Mouse (Mus musculus) kidney, adult 2 months (tissue): ENCODE results near the gene Sox5. TPM values are rescaled to one million over a fixed set of nuclear protein-coding genes. Genes with fewer than 3 reads are reported as not detected.

Source experiments
- DNase-seq: peaks from one replicate; pipeline ENCODE4 v3.0.0; 2021
- H3K27ac ChIP-seq: fragments of 200-500 bp; 2 replicates; pipeline ENCODE4 v1.5.1; 2012; ENCODE audit warnings: low read depth, low read length, control low read depth, inconsistent platforms; ENCODE audit not compliant: insufficient read depth
- H3K27me3 ChIP-seq: fragments of 200-500 bp; replicated peaks from 2 replicates; pipeline ENCODE4 v1.6.1; 2012; ENCODE audit warnings: mild to moderate bottlenecking, moderate library complexity, low read length, inconsistent platforms; ENCODE audit not compliant: control insufficient read depth, insufficient read depth
- H3K36me3 ChIP-seq: fragments of 200-500 bp; 2 replicates; pipeline ENCODE4 v1.6.1; 2012; ENCODE audit warnings: mild to moderate bottlenecking, moderate library complexity, low read length, inconsistent platforms; ENCODE audit not compliant: control insufficient read depth, insufficient read depth
- H3K4me1 ChIP-seq: fragments of 200-500 bp; 2 replicates; pipeline ENCODE4 v1.6.1; 2011; ENCODE audit warnings: low read length; ENCODE audit not compliant: control insufficient read depth, insufficient read depth
- H3K4me3 ChIP-seq: fragments of 200-500 bp; 2 replicates; pipeline ENCODE4 v1.5.1; 2011; ENCODE audit warnings: mild to moderate bottlenecking, low read depth, low read length, control low read depth; ENCODE audit not compliant: insufficient read depth
- CTCF ChIP-seq: fragments of 200-500 bp; conservative IDR thresholded peaks from 2 replicates; pipeline ENCODE4 v1.5.1; 2011; ENCODE audit warnings: low read depth, mild to moderate bottlenecking, control low read depth, low read length, moderate library complexity, mixed read lengths; ENCODE audit not compliant: insufficient read depth, insufficient read length
- POLR2A ChIP-seq: fragments of 200-500 bp; IDR thresholded peaks from one replicate; pipeline ENCODE4 v1.6.1; 2011; ENCODE audit warnings: low read depth, low read length, control low read depth
- WGBS: fragments of 180-500 bp; shearing (Covaris S2); methylation state at CpG from one replicate; pipeline ENCODE4 v1.1.7; 2018; 5-methylcytosine and 5-hydroxymethylcytosine counted together
- polyA plus RNA-seq: library from polyadenylated mRNA; depleted of rRNA; stranded (reverse); fragments of >200 nt; gene quantifications from 2 replicates; pipeline ENCODE4 v1.2.3, GENCODE M21; 2012

Sox5 gene
- polyA plus RNA-seq, 1 experiment = 2.9 TPM

GRCm38 (mm10) chr6:144298641-144299502 is 482.9 kb downstream of the Sox5 start:
- no peaks in the 10 kb centered on the region for H3K27me3 ChIP-seq
- WGBS = 71% methylated on average over 23 of the region's 23 CpGs
- H3K4me1 ChIP-seq = no peaks in the 10 kb centered on the region
- H3K4me3 ChIP-seq = no peak overlapping the region
- TF ChIP-seq CTCF (no peak), POLR2A (no peak)
- H3K27ac ChIP-seq = no peak overlapping the region
- no peaks in the 10 kb centered on the region for H3K36me3 ChIP-seq
- DNase-seq = no peak

DNA sequence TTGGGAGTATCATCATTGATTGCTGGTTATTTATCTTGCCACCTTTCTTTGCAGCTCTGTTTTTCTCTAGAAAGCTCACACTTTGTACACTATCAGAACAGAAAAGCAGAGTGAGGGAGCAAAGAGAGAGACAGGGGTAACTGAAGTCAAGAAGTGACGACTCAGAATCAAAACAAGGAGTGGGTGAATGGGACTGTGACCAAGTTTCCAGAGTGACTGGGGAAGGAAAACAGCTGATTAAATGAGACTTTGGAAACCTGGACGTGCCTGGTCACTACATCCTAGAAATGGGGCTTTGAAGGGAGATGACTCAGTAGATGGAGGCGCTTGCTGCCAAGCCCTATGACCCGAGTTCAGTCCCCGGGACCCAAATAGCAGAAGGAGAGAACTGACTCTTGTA is 483.9 kb downstream of the Sox5 start:
- no peak for DNase-seq
- H3K27me3 ChIP-seq = no peaks in the 10 kb centered on the region
- 74% methylated on average over 5 of the region's 5 CpGs for WGBS
- H3K4me1 ChIP-seq = no peaks in the 10 kb centered on the region
- no peak overlapping the region for H3K27ac ChIP-seq
- no peaks in the 10 kb centered on the region for H3K36me3 ChIP-seq
- no peak overlapping the region for H3K4me3 ChIP-seq
- TF ChIP-seq POLR2A (no peak), CTCF (no peak)

- Histone ChIP-seq H3K36me3 (no peaks in the 10 kb centered on the region), H3K4me1 (no peaks in the 10 kb centered on the region), H3K27me3 (no peaks in the 10 kb centered on the region), H3K27ac (no peak overlapping the region), H3K4me3 (no peak overlapping the region)
- 88% methylated on average over 1 of the region's 1 CpGs for WGBS
- TF ChIP-seq CTCF (no peak), POLR2A (no peak)
- DNase-seq = no peak
Observed at GRCm38 (mm10) chr6:144297131-144297530, 484.6 kb downstream of the Sox5 start.

DNA sequence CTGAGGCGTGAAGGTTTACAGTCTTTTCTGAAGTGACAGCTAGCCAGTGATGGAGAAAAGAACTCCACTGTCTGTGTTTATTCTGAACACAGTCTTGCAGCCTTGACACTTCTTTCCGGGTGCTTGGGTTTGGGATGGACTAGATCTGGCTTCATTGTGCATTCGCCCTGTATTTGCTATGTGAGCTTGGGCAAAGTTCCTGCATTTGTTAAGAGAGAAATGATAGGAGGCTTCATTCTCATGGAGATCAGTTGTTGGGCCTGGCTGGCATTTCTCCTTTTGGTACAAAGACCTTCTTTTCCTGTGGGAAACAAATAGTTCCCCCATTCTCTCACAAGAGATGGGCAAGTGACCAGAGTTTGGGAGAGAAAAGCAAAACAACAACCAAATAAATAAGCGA is 490.3 kb downstream of the Sox5 start:
- H3K27ac ChIP-seq = no peak overlapping the region
- no peaks in the 10 kb centered on the region for H3K27me3 ChIP-seq
- WGBS = 87% methylated on average over 4 of the region's 4 CpGs
- TF ChIP-seq POLR2A = no peak
- TF ChIP-seq CTCF = no peak
- no peaks in the 10 kb centered on the region for H3K4me1 ChIP-seq
- H3K4me3 ChIP-seq = no peak overlapping the region
- no peak for DNase-seq
- no peaks in the 10 kb centered on the region for H3K36me3 ChIP-seq

DNA sequence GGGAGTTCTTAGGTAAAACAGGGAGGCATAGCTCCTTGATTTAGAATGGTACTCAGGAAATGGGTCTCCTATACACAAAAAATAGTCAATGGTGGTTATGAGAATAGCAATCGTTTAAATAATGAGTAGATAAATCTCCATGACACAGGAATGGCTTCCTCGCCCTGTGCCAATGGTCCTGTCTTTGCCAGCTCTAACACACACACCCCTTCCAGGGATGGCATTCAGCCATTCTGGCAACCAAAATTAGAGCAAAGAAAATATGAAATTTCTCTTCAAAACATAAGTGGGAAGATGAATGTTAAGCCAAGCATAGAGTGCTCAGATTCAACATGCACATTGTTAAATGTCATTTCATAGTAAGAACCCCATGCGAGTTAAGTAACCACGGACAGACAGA is 495.7 kb downstream of the Sox5 start:
- no peaks in the 10 kb centered on the region for H3K4me1 ChIP-seq
- no peak overlapping the region for H3K27ac ChIP-seq
- H3K4me3 ChIP-seq = no peak overlapping the region
- 74% methylated on average over 4 of the region's 4 CpGs for WGBS
- DNase-seq = peak; percentile 7
- TF ChIP-seq CTCF (no peak), POLR2A (no peak)
- H3K36me3 ChIP-seq = no peaks in the 10 kb centered on the region
- H3K27me3 ChIP-seq = no peaks in the 10 kb centered on the region

GRCm38 (mm10) chr6:144283191-144283590 is 498.6 kb downstream of the Sox5 start:
- no peak overlapping the region for H3K27ac ChIP-seq
- TF ChIP-seq POLR2A (no peak), CTCF (no peak)

GRCm38 (mm10) chr6:144282756-144283155 is 499.0 kb downstream of the Sox5 start:
- Histone ChIP-seq H3K27me3 (no peaks in the 10 kb centered on the region), H3K4me1 (no peaks in the 10 kb centered on the region), H3K36me3 (no peaks in the 10 kb centered on the region), H3K4me3 (no peak overlapping the region), H3K27ac (no peak overlapping the region)
- DNase-seq = no peak
- TF ChIP-seq CTCF (no peak), POLR2A (no peak)
- 84% methylated on average over 12 of the region's 12 CpGs for WGBS

More at GRCm38 (mm10) chr6:144283191-144283590, 498.6 kb downstream of the Sox5 start:
- DNase-seq = no peak
- no peaks in the 10 kb centered on the region for H3K4me1 ChIP-seq
- 64% methylated on average over 8 of the region's 8 CpGs for WGBS
- no peaks in the 10 kb centered on the region for H3K27me3 ChIP-seq
- H3K36me3 ChIP-seq = no peaks in the 10 kb centered on the region
- no peak overlapping the region for H3K4me3 ChIP-seq
